Mouse (Mus musculus): ENCODE measurements around the gene Fhad1. TPM values are rescaled to one million over a fixed set of nuclear protein-coding genes. Genes with fewer than 3 reads are reported as not detected.
"Not testable (repeated sequence)": the region's sequence is repeated elsewhere in the genome, so short reads cannot be mapped to it uniquely, and the experiment has no call there.

The Fhad1 gene
- total RNA-seq, 2 experiments from 2014 or later = not detected

DNA sequence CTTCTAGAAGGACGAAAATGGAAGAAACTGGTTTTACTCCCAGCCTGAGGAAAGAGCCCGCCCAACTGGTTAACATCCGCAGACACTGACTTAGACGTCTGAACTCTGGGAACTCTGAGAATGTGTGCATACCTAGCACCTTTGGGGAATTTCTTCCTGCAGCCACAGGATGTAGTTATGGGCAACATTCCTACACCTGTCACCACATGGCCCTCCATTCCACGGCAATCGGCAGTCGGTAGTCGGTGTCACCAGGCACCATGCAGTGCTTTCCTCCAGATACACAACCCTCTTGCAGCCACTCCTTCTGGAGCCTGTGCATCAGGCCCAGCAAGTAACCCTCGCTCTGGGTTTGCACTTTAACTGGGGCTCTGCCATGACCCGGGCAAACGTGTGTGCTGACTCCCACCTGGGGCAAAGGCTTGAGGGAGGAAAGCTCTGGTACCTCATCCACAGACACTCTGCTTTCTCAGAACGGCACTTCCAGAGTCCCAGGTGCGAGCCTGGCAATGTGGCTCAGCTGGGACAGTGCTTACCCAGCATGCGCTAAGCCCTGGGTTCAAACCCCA lies 30.8 kb upstream of the Fhad1 start:
- intact Hi-C loops (cut with DNase I) = no loop called here

GRCm38 (mm10) chr4:142044452-142044851 lies 29.6 kb upstream of the Fhad1 start:
- intact Hi-C loops (cut with DNase I) = no loop called here
- DNase-seq = no peak

More for the DNA sequence above, 30.8 kb upstream of the Fhad1 start:
- no peak for DNase-seq

DNA sequence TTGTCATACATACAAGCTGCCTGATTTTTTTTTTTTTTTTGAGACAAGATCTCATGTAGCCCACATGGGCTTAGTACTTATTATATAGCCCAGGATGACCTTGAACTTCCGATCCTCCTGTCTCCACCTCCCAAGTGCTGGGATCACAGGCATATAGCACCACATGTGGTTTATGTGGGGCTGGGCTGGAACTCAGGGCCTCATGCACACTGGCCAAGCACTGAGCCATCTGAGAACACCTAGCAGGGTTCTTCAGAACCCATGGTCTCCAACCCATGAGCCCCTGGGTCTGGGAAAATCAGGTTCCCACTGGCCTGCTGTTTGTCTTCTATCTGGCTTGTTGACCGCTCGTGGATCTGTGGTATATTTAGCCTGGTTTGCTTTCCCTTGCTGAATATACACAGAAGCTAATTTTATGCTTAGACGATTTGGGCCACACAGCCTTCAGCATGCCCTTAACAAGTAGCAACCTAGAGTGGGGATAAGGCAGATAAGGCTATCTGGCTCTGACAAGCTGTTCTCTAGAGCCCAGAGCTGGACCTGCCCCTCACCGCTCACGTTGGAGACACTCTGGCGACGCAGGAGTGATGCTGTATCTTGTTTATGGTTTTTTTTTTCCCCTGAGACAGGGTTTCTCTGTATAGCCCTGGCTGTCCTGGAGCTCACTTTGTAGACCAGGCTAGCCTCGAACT lies 24.9 kb upstream of the Fhad1 start:
- DNase-seq = no peak
- intact Hi-C loops (cut with DNase I) = no loop called here

GRCm38 (mm10) chr4:142037897-142038296 lies 23.0 kb upstream of the Fhad1 start:
- no peak for DNase-seq
- intact Hi-C loops (cut with DNase I) = no loop called here

GRCm38 (mm10) chr4:142028533-142028932 lies 13.7 kb upstream of the Fhad1 start:
- intact Hi-C loops (cut with DNase I) = no loop called here
- DNase-seq = no peak

DNA sequence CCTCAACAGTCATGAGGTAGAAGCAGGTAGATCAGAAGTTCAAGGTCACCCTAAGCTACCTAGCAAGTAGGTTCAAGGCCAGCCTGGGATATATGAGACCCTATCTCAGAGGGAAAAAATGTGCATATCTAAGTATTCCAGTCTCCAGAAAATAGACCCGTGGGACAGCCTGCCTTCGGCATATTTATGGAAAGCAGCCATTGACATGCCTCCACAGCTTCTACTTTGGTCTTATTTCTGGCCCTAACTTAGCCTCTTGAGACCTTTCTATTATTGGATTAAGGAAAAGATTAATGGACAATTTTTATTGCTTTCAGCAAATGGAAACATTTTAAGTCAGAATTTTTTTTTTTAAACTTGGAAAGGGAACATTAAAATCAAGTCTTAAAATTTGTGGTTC lies 12.1 kb upstream of the Fhad1 start:
- DNase-seq = no peak
- intact Hi-C loops (cut with DNase I) = no loop called here

DNA sequence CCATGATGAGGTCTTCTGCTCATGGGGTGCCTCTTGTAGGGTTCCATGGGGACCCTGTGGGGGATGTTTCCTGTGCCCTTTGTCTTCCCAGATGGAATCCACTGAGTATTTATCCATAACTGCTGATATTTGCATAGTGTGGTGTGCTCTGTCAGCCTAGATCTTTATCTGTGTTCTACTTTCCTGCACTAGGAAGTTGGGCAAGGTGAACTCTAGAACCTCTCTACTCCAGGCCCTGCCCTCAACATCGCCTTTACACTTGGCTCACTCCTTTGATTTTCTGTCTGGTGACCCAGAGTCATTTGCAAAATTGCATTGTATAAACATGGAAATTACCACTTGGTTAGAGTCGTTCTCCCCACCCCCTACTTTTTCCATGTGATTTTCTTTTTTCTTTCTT lies 9.7 kb upstream of the Fhad1 start:
- intact Hi-C loops (cut with DNase I) = no loop called here
- DNase-seq = no peak

DNA sequence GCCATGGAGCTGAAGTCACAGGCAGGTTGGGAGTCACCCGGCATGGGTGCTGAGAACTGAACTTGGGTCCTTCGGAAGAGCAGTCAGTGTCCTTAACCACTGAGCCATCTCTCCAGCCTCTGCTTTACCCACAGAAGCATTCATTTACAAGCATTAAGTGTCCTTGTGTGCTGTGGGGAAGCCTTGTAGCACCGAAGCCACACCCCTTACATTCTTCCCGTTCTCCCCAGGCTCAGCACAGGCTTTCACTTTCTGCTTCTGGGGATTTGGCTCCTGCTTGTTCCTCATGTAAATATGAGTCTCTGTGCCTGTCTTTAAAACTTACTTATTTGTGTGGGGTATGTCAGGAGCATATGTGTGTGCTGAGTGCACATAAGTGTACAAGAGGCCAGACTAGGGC lies 8.3 kb upstream of the Fhad1 start:
- intact Hi-C loops (cut with DNase I) = no loop called here

GRCm38 (mm10) chr4:142017686-142018085 lies 2.8 kb upstream of the Fhad1 start:
- intact Hi-C loops (cut with DNase I) = loop anchor here (10.0 kb wide), 1 partner anchor 1007 kb away; no protein-coding TSS in a partner anchor
- no peak for DNase-seq

More for the DNA sequence above, 8.3 kb upstream of the Fhad1 start:
- DNase-seq = no peak

DNA sequence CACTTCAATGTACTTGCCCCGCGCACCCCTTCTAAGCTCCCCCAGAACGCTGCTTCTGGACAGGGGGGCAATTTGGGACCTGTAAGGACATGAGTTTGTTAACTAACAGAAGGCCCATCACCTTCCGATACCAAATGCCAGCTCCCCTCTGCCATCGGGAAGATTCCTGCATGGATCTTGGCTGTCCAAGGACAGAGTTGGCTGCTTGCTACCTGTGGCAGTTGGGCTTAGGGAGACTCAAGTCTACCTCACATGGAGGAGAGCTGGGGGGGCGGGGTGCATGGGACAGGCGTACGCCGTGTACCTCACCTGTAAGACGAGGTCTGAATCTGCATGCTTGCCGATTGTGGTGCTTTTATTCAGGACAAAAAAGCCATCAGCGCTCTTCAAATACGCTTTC lies 3.6 kb downstream of the Fhad1 start:
- no peak for DNase-seq
- intact Hi-C loops (cut with DNase I) = loop anchor here (10.0 kb wide), 1 partner anchor 1014 kb away; no protein-coding TSS in a partner anchor

DNA sequence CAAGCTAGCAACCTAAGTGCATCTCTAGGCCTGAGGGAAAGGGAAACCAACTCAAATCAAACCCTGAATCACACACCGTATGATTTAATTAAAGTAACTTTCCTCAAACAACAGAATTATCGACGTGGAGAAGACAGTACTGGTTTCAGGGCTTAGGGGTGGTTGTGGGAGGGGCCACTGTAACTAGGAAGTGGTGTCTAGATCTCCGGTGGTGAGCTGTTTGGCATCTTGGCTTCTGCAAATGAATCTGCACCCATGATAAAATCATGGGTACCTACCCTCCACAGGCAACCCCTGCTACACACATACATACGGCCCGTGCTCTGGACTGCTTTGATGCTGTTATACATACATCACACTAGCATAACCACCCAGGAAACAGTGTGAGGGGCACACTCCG lies 4.4 kb downstream of the Fhad1 start:
- DNase-seq = no peak

DNA sequence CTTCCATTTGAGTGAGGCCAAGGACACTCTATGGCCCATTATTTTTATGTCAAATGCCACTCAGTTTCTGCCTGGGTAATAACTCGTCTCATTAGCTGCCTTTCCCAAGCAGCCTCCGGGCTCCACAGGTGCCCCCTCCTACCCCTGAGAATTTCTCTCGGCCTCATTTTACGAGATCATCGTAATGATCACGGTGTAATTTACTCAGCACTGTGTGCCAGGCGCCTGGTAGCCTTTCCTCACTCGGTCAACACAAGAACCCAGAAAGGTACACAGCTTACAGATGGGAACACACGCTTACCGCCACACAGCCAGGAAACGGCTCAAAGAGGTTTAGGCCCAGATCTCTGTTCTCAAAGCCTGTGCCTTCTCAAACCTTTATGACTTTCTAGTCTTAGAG lies 6.7 kb downstream of the Fhad1 start:
- intact Hi-C loops (cut with DNase I) = loop anchor here (5.0 to 10.0 kb wide), 2 partner anchors 239 to 337 kb away; no protein-coding TSS in a partner anchor
- no peak for DNase-seq

More for the DNA sequence above, 4.4 kb downstream of the Fhad1 start:
- intact Hi-C loops (cut with DNase I) = loop anchor here (10.0 kb wide), 1 partner anchor 1014 kb away; no protein-coding TSS in a partner anchor

DNA sequence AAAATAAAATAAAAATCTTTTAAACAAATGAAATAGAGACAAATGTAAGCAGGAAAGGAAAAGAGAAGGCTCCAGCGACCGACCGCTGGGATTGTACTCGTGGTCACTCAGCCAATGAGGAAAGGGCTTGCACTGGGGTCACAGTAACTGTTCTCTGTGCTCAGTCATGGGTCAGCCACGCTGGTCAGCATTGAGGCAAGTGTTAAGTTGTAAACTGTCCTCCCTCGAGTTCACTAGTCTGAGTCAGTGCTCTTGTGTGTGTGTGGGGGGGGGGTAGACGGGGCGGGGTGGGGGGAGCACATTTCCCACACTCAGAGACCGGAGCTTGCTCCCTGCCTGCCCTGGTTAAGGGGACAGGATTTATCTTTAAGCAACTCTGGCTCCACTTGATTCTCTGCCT lies 14.3 kb downstream of the Fhad1 start:
- intact Hi-C loops (cut with DNase I) = loop anchor here (10.0 kb wide), 1 partner anchor 344 kb away; no protein-coding TSS in a partner anchor

GRCm38 (mm10) chr4:141999494-142000074 lies 15.3 kb downstream of the Fhad1 start:
- DNase-seq = no peak
- intact Hi-C loops (cut with DNase I) = loop anchor here (10.0 kb wide), 1 partner anchor 345 kb away; no protein-coding TSS in a partner anchor

More for the DNA sequence above, 14.3 kb downstream of the Fhad1 start:
- no peak for DNase-seq

GRCm38 (mm10) chr4:141998282-141998821 lies 16.5 kb downstream of the Fhad1 start:
- intact Hi-C loops (cut with DNase I) = no loop called here
- DNase-seq = no peak

- no peak for DNase-seq
- intact Hi-C loops (cut with DNase I) = no loop called here
Measured at GRCm38 (mm10) chr4:141996880-141997279, 18.0 kb downstream of the Fhad1 start.

GRCm38 (mm10) chr4:141996086-141996485 lies 18.8 kb downstream of the Fhad1 start:
- intact Hi-C loops (cut with DNase I) = no loop called here
- DNase-seq = no peak

- DNase-seq; intact Hi-C loops (cut with DNase I): not testable (repeated sequence)
Measured at GRCm38 (mm10) chr4:141994062-141994471, 20.8 kb downstream of the Fhad1 start.

- intact Hi-C loops (cut with DNase I) = no loop called here
- no peak for DNase-seq
Measured at GRCm38 (mm10) chr4:141993347-141994061, 21.4 kb downstream of the Fhad1 start.

DNA sequence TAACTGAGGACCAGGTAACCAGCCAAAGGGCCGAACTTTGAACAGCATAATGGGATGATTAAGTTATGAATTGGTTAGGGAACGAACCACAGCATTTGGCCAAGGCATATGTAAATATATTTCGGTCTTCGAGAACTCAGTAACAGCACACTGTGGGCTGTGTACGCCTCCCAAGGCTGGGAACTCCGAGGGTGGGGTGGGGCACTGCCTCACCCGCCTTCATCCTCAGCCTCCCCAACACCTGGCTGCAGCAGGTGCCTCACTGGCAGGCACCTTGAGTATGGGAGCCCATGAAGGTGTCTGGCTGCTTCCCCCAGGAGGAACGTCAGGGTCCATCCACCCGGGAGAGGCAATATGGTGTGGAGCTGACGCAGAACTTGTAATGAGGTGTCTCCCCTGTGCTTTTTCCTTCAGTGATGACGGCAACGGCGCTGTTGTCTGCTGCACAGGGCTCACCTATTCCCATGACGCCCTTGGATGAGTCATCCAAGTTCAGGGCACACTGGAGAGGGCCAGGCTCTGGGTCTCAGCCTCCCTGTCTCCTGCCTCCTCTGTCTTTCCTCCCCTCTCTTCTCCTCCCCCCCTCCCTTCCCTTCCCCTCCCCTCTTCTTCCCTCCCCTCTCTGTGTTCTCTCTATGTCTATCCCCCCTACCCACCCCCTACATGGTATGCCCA lies 22.2 kb downstream of the Fhad1 start:
- DNase-seq = no peak
- intact Hi-C loops (cut with DNase I) = no loop called here
